Mouse (Mus musculus) heart, embryonic 15.5 days (tissue): ENCODE data around the gene Hist1h2bh. TPM values are rescaled to one million over a fixed set of nuclear protein-coding genes. Genes with fewer than 3 reads are reported as not detected.
"Not testable (repeated sequence)": the region's sequence is repeated elsewhere in the genome, so short reads cannot be mapped to it uniquely, and the experiment has no call there.

Experiments
- ATAC-seq: fragments of 200-750 bp; cut with Nextera tagmentation; replicated peaks from 2 replicates; pipeline ENCODE4 v1.8.0; 2017; ENCODE audit warnings: low read depth, moderate TSS enrichment; ENCODE audit not compliant: insufficient number of reproducible peaks, insufficient read depth, low FRiP score
- H3K27ac ChIP-seq: fragments of 300-500 bp; sonication (generic); 2 replicates; pipeline ENCODE4 v1.5.1; 2015; ENCODE audit warnings: mild to moderate bottlenecking, inconsistent platforms
- H3K27me3 ChIP-seq: fragments of 300-500 bp; sonication (generic); 2 replicates; pipeline ENCODE4 v1.6.1; 2015; ENCODE audit warnings: inconsistent platforms
- H3K36me3 ChIP-seq: fragments of 300-500 bp; sonication (generic); 2 replicates; pipeline ENCODE4 v1.6.1; 2015; ENCODE audit warnings: mild to moderate bottlenecking, inconsistent platforms
- H3K4me1 ChIP-seq: fragments of 300-500 bp; sonication (generic); replicated peaks from 2 replicates; pipeline ENCODE4 v1.6.1; 2015; ENCODE audit warnings: inconsistent platforms
- H3K4me2 ChIP-seq: fragments of 300-500 bp; sonication (generic); 2 replicates; pipeline ENCODE4 v1.6.1; 2015; ENCODE audit warnings: inconsistent platforms, mild to moderate bottlenecking, moderate library complexity
- H3K4me3 ChIP-seq: fragments of 300-500 bp; sonication (generic); 2 replicates; pipeline ENCODE4 v1.5.1; 2015; ENCODE audit warnings: mild to moderate bottlenecking, inconsistent platforms
- H3K9ac ChIP-seq: fragments of 300-500 bp; sonication (generic); 2 replicates; pipeline ENCODE4 v1.6.1; 2015; ENCODE audit warnings: mild to moderate bottlenecking, inconsistent platforms
- H3K9me3 ChIP-seq: fragments of 300-500 bp; sonication (generic); replicated peaks from 2 replicates; pipeline ENCODE4 v1.6.1; 2016; ENCODE audit warnings: inconsistent platforms
- WGBS: fragments of 180-500 bp; shearing (Covaris S2); methylation state at CpG from one replicate; pipeline ENCODE4 v1.1.7; 2015; ENCODE audit warnings: mixed read lengths; 5-methylcytosine and 5-hydroxymethylcytosine counted together
- polyA plus RNA-seq: library from polyadenylated mRNA; unstranded; fragments of >200 nt; fragmentation: Nextera tagmentation; extraction: Ambion mirVana; gene quantifications from 2 replicates; pipeline ENCODE4 v1.2.1, GENCODE M21; 2015

Gene Hist1h2bh
- polyA plus RNA-seq, 1 experiment from 2014 or later: 0.74 TPM

GRCm38 (mm10) chr13:23582219-23583056 is 39.2 kb upstream of the Hist1h2bh start:
- ATAC-seq: no peak
- Histone ChIP-seq H3K4me3 (peak overlapping the region; percentile 57), H3K9ac (peak overlapping the region; percentile 66), H3K9me3 (no peaks in the 10 kb centered on the region), H3K4me1 (peaks cover 32% of the 10 kb centered on the region), H3K4me2 (peak overlapping the region; percentile 79), H3K27ac (peak overlapping the region; percentile 79), H3K27me3 (no peaks in the 10 kb centered on the region), H3K36me3 (no peaks in the 10 kb centered on the region)
- 13% methylated on average over 6 of the region's 6 CpGs for WGBS

GRCm38 (mm10) chr13:23581408-23582218 is 38.4 kb upstream of the Hist1h2bh start, which contains the start of gene Hist1h4d:
TSS of gene Hist1h4d (plus strand) at chr13:23581598.
- WGBS: under 1% methylated on average over 43 of the region's 43 CpGs
- ATAC-seq: peak; percentile 84
- peak within 1 kb of the TSS; percentile 79 for H3K4me2 ChIP-seq

GRCm38 (mm10) chr13:23577835-23578234 is 34.6 kb upstream of the Hist1h2bh start:
- no peaks in the 10 kb centered on the region for H3K9me3 ChIP-seq
- H3K4me2 ChIP-seq: no peak overlapping the region
- 85% methylated on average over 1 of the region's 1 CpGs for WGBS
- peaks cover 35% of the 10 kb centered on the region for H3K4me1 ChIP-seq
- no peak for ATAC-seq
- no peaks in the 10 kb centered on the region for H3K27me3 ChIP-seq
- H3K9ac ChIP-seq: no peak overlapping the region
- no peak overlapping the region for H3K4me3 ChIP-seq
- H3K36me3 ChIP-seq: no peaks in the 10 kb centered on the region
- H3K27ac ChIP-seq: no peak overlapping the region

More at GRCm38 (mm10) chr13:23581408-23582218, 38.4 kb upstream of the Hist1h2bh start, which contains the start of gene Hist1h4d:
- Histone ChIP-seq H3K36me3 (no peaks in the 10 kb centered on the region), H3K27me3 (no peaks in the 10 kb centered on the region), H3K9me3 (no peaks in the 10 kb centered on the region), H3K4me3 (peak within 1 kb of the TSS; percentile 57), H3K9ac (peak within 1 kb of the TSS; percentile 66), H3K27ac (peak within 1 kb of the TSS; percentile 79), H3K4me1 (peaks cover 33% of the 10 kb centered on the region)

- Histone ChIP-seq H3K9ac (peak overlapping the region; percentile 61; the same call in 1 of the 2 replicates), H3K27ac (peak overlapping the region; percentile 77), H3K4me2 (peak overlapping the region; percentile 73), H3K36me3 (no peaks in the 10 kb centered on the region), H3K27me3 (no peaks in the 10 kb centered on the region), H3K4me3 (peak overlapping the region; percentile 47), H3K9me3 (no peaks in the 10 kb centered on the region), H3K4me1 (peaks cover 37% of the 10 kb centered on the region)
- WGBS: 52% methylated on average over 6 of the region's 6 CpGs
- no peak for ATAC-seq
Measured at GRCm38 (mm10) chr13:23576906-23577639, 33.9 kb upstream of the Hist1h2bh start.

GRCm38 (mm10) chr13:23576351-23576881 is 33.2 kb upstream of the Hist1h2bh start:
- no peaks in the 10 kb centered on the region for H3K27me3 ChIP-seq
- 22% methylated on average over 7 of the region's 7 CpGs for WGBS
- H3K4me1 ChIP-seq: peaks cover 38% of the 10 kb centered on the region
- no peaks in the 10 kb centered on the region for H3K36me3 ChIP-seq
- peak overlapping the region; percentile 47 for H3K4me3 ChIP-seq
- H3K9me3 ChIP-seq: no peaks in the 10 kb centered on the region
- peak overlapping the region; percentile 73 for H3K4me2 ChIP-seq
- H3K9ac ChIP-seq: peak overlapping the region; percentile 61
- no peak for ATAC-seq
- H3K27ac ChIP-seq: peak overlapping the region; percentile 77

GRCm38 (mm10) chr13:23575864-23576313 is 32.7 kb upstream of the Hist1h2bh start:
- ATAC-seq, H3K36me3 ChIP-seq, H3K27me3 ChIP-seq, H3K9me3 ChIP-seq: not testable (repeated sequence)
- Histone ChIP-seq H3K4me2 (peak overlapping the region; percentile 73), H3K9ac (peak overlapping the region; percentile 61), H3K4me1 (peaks cover 35% of the 10 kb centered on the region), H3K4me3 (peak overlapping the region; percentile 47), H3K27ac (peak overlapping the region; percentile 77)
- 2% methylated on average over 11 of the region's 40 CpGs for WGBS

- H3K4me2 ChIP-seq: peak within 1 kb of the TSS; percentile 73
- peaks cover 33% of the 10 kb centered on the region for H3K4me1 ChIP-seq
- no peaks in the 10 kb centered on the region for H3K36me3 ChIP-seq
- 1% methylated on average over 18 of the region's 18 CpGs for WGBS
- no peaks in the 10 kb centered on the region for H3K9me3 ChIP-seq
- peak within 1 kb of the TSS; percentile 47 for H3K4me3 ChIP-seq
- peak within 1 kb of the TSS; percentile 61 for H3K9ac ChIP-seq
- peak; percentile 53; the same call in 1 of the 2 replicates for ATAC-seq
- H3K27ac ChIP-seq: peak within 1 kb of the TSS; percentile 79
- H3K27me3 ChIP-seq: no peaks in the 10 kb centered on the region
Measured at GRCm38 (mm10) chr13:23575271-23575851, 32.2 kb upstream of the Hist1h2bh start, which contains the start of gene Hist1h3d. TSS of gene Hist1h3d (plus strand) at chr13:23575763.

GRCm38 (mm10) chr13:23574546-23575170 is 31.5 kb upstream of the Hist1h2bh start:
- H3K9me3 ChIP-seq, ATAC-seq, H3K27me3 ChIP-seq, H3K36me3 ChIP-seq, H3K9ac ChIP-seq: not testable (repeated sequence)
- H3K4me2 ChIP-seq: peak overlapping the region; percentile 73
- peaks cover 38% of the 10 kb centered on the region for H3K4me1 ChIP-seq
- H3K4me3 ChIP-seq: peak overlapping the region; percentile 54
- WGBS: 1% methylated on average over 14 of the region's 39 CpGs
- H3K27ac ChIP-seq: peak overlapping the region; percentile 97

GRCm38 (mm10) chr13:23573898-23574524 is 30.8 kb upstream of the Hist1h2bh start, which contains the start of the genes Hist1h2bf and Hist1h2ad:
TSS of gene Hist1h2bf (minus strand) at chr13:23574196.
TSS of gene Hist1h2ad (plus strand) at chr13:23574381.
- not testable (repeated sequence) for H3K27me3 ChIP-seq, H3K36me3 ChIP-seq, H3K9me3 ChIP-seq
- Histone ChIP-seq H3K27ac (peak within 1 kb of the TSS; percentile 97), H3K4me2 (peak within 1 kb of the TSS; percentile 73), H3K9ac (peak within 1 kb of the TSS; percentile 58), H3K4me3 (peak within 1 kb of the TSS; percentile 54), H3K4me1 (peaks cover 39% of the 10 kb centered on the region)
- ATAC-seq: peak; percentile 86
- WGBS: under 1% methylated on average over 36 of the region's 42 CpGs
